Mouse (Mus musculus): ENCODE data around the gene Sipa1l1.

Gene Sipa1l1

GRCm38 (mm10) chr12:82340196-82340918 lies 171.2 kb downstream of the Sipa1l1 start:
- no peak for DNase-seq

- DNase-seq, result no peak
These were observed 172.1 kb downstream of the Sipa1l1 start for GRCm38 (mm10) chr12:82341181-82341580.

- DNase-seq, result no peak
These were observed 172.6 kb downstream of the Sipa1l1 start for GRCm38 (mm10) chr12:82341696-82342095.

GRCm38 (mm10) chr12:82350082-82350481 lies 181.0 kb downstream of the Sipa1l1 start:
- no peak for DNase-seq

GRCm38 (mm10) chr12:82350891-82351290 lies 181.8 kb downstream of the Sipa1l1 start:
- peak; percentile 53 for DNase-seq

- no peak for DNase-seq
These were observed 184.5 kb downstream of the Sipa1l1 start for GRCm38 (mm10) chr12:82353660-82354059.

- DNase-seq, result no peak
These were observed 186.5 kb downstream of the Sipa1l1 start for GRCm38 (mm10) chr12:82355419-82356149.

- no peak for DNase-seq
These were observed 187.4 kb downstream of the Sipa1l1 start for GRCm38 (mm10) chr12:82356476-82356875.

GRCm38 (mm10) chr12:82357431-82357830 lies 188.3 kb downstream of the Sipa1l1 start:
- DNase-seq, result no peak

- no peak for DNase-seq
These were observed 193.7 kb downstream of the Sipa1l1 start for GRCm38 (mm10) chr12:82362796-82363195.

GRCm38 (mm10) chr12:82364186-82364585 lies 195.1 kb downstream of the Sipa1l1 start:
- no peak for DNase-seq

GRCm38 (mm10) chr12:82365276-82365875 lies 196.3 kb downstream of the Sipa1l1 start:
- no peak for DNase-seq

- DNase-seq, result no peak
These were observed 197.6 kb downstream of the Sipa1l1 start for GRCm38 (mm10) chr12:82366754-82367153.

- no peak for DNase-seq
These were observed 198.2 kb downstream of the Sipa1l1 start for GRCm38 (mm10) chr12:82367345-82367744.

- no peak for DNase-seq
These were observed 198.9 kb downstream of the Sipa1l1 start for GRCm38 (mm10) chr12:82367986-82368385.

- no peak for DNase-seq
These were observed 200.5 kb downstream of the Sipa1l1 start for GRCm38 (mm10) chr12:82369402-82370160.

GRCm38 (mm10) chr12:82371266-82371665 lies 202.1 kb downstream of the Sipa1l1 start:
- no peak for DNase-seq

GRCm38 (mm10) chr12:82374020-82374419 lies 204.9 kb downstream of the Sipa1l1 start:
- no peak for DNase-seq

GRCm38 (mm10) chr12:82382932-82383331 lies 213.8 kb downstream of the Sipa1l1 start:
- no peak for DNase-seq

GRCm38 (mm10) chr12:82384719-82385118 lies 215.6 kb downstream of the Sipa1l1 start:
- no peak for DNase-seq

- no peak for DNase-seq
These were observed 217.9 kb downstream of the Sipa1l1 start for GRCm38 (mm10) chr12:82387042-82387441.

- DNase-seq, result no peak
These were observed 218.5 kb downstream of the Sipa1l1 start for GRCm38 (mm10) chr12:82387647-82388046.

GRCm38 (mm10) chr12:82388144-82388543 lies 219.0 kb downstream of the Sipa1l1 start:
- DNase-seq, result no peak

All from lung, postnatal 14 days (tissue).